Mouse (Mus musculus): ENCODE results near the gene Them7.

- TF ChIP-seq USF2 (IDR thresholded peaks at IDR 0.05; ENCODE audit: borderline replicate concordance in 1 of 2, insufficient read depth in 1 of 2, low read depth in 1 of 2, low read length in 2 of 2) (no peak), CTCF (IDR thresholded peaks at IDR 0.05 in 2 of 3, conservative IDR thresholded peaks at IDR 0.05 in 1 of 3; ENCODE audit: control insufficient read depth in 1 of 3, insufficient read depth in 1 of 3, low read depth in 2 of 3, low read length in 3 of 3, poor library complexity in 1 of 3, severe bottlenecking in 1 of 3) (no peak), MAZ (IDR thresholded peaks at IDR 0.05; ENCODE audit: low read depth, low read length) (peak; percentile 79), ZC3H11A (IDR thresholded peaks at IDR 0.05; ENCODE audit: low read depth, low read length) (no peak), POLR2A (IDR thresholded peaks at IDR 0.05; ENCODE audit: control insufficient read depth in 1 of 2, insufficient read depth in 1 of 2, low read depth in 1 of 2, low read length in 2 of 2, poor library complexity in 1 of 2) (peak; percentile 51 to 67; a peak in 2 of 4 replicates), GABPA (IDR thresholded peaks at IDR 0.05; ENCODE audit: low read depth, low read length) (no peak)
These were observed 175.2 kb downstream of the Them7 start, which contains the start of gene Rcn1 for GRCm38 (mm10) chr2:105399085-105399891.
